Mouse (Mus musculus): ENCODE data around the gene Olfr552. TPM values are rescaled to one million over a fixed set of nuclear protein-coding genes. Genes with fewer than 3 reads are reported as not detected.
"Not testable (repeated sequence)": the region's sequence is repeated elsewhere in the genome, so short reads cannot be mapped to it uniquely, and the experiment has no call there.

Olfr552 gene
- under 1 TPM; 0.08 to 0.15 TPM for total RNA-seq (2021)
- long read RNA-seq, experiment 1 = 0 reads
- long read RNA-seq, experiment 2 = 0 reads

DNA sequence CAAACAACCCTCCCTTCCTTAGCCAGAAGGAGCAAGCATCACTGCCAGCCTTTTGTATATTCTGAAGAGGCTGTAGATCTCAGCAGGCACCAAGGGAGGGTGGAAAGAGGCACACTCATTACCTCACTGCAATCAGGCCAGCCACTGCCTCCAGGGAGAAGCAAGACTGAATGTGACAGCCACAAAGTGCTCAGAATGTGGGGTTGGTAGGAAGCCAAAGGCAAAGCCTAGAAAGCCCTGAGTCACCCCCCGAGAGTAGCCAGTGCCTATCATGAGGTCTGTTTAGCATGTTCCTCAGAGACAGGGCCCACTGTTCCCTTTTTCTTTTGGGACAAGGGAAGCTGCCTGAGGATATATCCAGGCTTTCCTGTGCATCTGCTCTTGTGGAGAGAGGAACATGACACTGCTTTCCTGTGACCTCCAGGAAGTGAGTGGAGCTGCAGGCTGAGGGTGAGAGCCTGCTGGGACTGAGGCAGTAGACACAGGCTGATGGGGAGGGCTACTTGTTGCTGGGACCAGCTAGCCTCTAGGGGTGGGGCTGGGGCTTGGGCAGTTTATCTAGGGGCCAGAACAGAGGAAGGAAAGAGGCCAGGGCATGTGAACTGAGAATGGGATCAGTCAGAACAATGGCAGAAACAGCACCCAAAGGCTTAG lies at the start of gene Olfr552:
TSS of gene Olfr552 (plus strand) at position 393 of the 654 bp plus-strand sequence.
- intact Hi-C loops (cut with DNase I) = no loop called here
- no peak for DNase-seq (ENCODE audit: low spot score in 2 of 2)

GRCm38 (mm10) chr7:102549570-102549969 lies 48.0 kb upstream of the Olfr552 start, which contains the start of gene Olfr549:
Olfr549 (plus strand) TSS chr7:102549870.
- intact Hi-C loops (cut with DNase I) = no loop called here
- DNase-seq (ENCODE audit: low spot score in 2 of 2) = no peak

DNA sequence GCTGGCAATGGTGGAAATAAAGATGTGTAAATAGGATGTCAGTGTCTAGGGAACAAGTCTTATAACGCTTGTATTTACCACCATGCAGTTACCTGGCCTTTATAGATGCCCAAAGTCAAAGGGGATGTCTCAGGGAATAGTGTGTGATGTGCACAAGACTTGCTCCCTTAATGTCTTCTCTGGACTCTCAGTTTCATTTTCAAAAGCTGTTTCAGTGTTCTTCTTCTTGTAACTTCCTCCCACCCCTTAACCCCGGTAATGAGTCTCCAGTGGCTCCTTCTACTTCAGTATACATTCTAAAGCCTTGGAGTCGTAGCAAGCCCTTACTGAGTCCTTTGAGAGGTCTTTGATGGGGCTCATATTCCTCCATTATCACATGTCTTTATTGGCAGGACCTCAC lies 44.3 kb upstream of the Olfr552 start:
- no peak for DNase-seq (ENCODE audit: low spot score in 2 of 2)
- intact Hi-C loops (cut with DNase I) = no loop called here

- DNase-seq (ENCODE audit: low spot score in 2 of 2) = peak; percentile 31 to 47
- intact Hi-C loops (cut with DNase I) = loop anchor here (10.0 kb wide), 1 partner anchor 70 kb away; the partner anchor contains the start of gene Olfr554
These were observed 32.3 kb upstream of the Olfr552 start, which contains the start of gene Trim21 for GRCm38 (mm10) chr7:102564999-102565997. Trim21 (minus strand) TSS chr7:102565486.

GRCm38 (mm10) chr7:102566219-102566618 lies 31.4 kb upstream of the Olfr552 start:
- intact Hi-C loops (cut with DNase I) = loop anchor here (10.0 kb wide), 1 partner anchor 69 kb away; the partner anchor contains the start of gene Olfr554
- no peak for DNase-seq (ENCODE audit: low spot score in 2 of 2)

GRCm38 (mm10) chr7:102571142-102571541 lies 26.4 kb upstream of the Olfr552 start, which contains the start of gene Olfr550:
Olfr550 (plus strand) TSS chr7:102571442.
- intact Hi-C loops (cut with DNase I) = no loop called here
- DNase-seq (ENCODE audit: low spot score in 2 of 2) = peak in 1 of 2 experiments; percentile 5

DNA sequence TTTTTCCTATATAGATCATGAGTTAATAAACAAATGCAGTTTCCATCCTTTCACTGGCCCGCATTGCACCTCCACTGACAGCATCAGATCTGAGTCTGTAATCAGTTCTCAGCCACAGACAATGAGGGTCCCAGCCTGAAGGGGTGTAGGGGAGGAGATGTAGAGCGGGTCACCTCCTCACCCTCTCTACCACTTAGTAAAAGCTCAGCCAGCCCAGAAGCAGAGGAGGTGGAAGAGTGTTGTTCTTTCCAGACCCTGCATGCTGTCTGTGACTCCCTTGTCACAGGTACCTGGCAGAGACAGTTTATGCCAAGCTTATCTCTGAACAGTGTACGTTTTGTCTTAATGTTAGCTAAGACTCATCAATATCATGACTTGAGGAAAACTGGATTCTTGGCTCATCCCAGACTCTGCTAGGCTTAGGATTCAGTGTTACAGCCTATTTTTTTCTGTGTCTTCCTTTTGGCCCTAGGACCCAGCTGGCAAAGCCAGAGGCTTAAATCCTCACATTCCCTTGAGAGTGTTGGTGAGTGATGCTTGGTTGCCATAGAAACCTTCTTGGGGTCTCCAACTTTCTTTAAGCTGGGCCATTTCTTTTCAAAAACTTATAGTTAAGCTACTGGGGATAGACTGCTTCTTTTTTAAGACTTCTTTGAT lies 24.3 kb upstream of the Olfr552 start:
- no peak for DNase-seq (ENCODE audit: low spot score in 2 of 2)
- intact Hi-C loops (cut with DNase I) = no loop called here

GRCm38 (mm10) chr7:102575998-102576397 lies 21.6 kb upstream of the Olfr552 start:
- no peak for DNase-seq (ENCODE audit: low spot score in 2 of 2)
- intact Hi-C loops (cut with DNase I) = no loop called here

GRCm38 (mm10) chr7:102591786-102592185 lies 5.8 kb upstream of the Olfr552 start, which contains the start of gene Olfr551:
Olfr551 (minus strand) TSS chr7:102591886.
- intact Hi-C loops (cut with DNase I) = no loop called here
- DNase-seq (ENCODE audit: low spot score in 2 of 2) = no peak

DNA sequence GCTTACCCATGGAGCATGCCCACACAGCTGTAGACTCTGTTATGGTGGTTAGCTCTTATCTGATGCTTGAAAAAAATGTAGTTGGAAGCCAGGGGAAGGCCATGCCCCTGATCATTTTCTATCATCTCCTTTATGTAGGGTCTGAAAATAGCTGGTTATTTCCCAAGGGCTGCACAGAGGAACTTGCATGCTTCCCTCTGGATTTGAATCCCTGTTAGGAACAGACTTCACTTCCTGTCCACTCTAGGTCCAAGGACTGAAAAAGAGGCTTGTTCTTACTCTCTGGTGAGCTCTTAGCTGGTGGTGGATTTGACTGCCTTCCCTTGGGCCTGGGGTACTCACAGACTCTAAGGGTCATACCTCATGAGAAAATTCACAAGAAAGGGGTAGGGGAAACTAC lies 20.5 kb downstream of the Olfr552 start, which contains the start of gene Olfr553:
TSS of gene Olfr553 (minus strand) at position 101 of the 400 bp plus-strand sequence.
- intact Hi-C loops (cut with DNase I) = no loop called here
- DNase-seq (ENCODE audit: low spot score in 2 of 2) = no peak

DNA sequence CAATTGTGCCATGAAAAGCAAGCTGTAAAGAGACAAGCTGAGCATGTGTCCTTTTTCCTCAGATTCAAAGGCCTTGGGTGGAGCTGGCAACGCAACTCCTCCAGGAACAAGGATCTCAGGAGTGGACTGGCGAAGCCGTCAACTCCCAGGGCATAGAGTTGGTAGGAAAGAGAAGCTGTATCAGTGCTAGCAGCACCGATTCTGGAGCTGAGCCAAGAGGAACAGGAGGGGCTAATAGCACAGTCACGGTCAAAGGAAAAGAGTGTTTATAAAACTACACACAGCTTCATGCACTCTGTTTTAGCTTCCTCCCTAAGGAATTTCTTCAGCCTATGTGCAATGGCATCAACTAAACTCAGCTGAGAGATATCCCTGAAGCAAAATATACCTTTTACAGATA lies 22.0 kb downstream of the Olfr552 start:
- DNase-seq (ENCODE audit: low spot score in 2 of 2) = no peak

DNA sequence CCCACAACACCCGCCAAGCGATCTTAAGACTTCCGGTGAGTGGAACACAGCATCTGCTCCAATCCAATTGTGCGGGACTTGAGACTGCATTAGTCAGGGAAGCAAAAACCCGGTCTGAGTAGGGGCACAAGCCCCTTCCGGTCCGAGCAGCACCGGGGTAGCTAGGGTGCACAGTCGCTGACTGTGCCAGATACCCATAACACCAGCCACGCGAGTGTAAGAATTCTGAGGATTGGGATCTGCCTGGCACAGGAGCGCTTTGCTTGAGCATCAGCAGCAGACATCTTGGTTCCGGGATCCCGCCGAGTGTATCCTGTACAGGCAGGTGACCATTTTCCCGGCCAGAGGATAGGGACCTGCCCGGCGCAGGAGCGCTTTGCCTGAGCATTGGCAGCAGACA lies 22.8 kb downstream of the Olfr552 start:
- DNase-seq (ENCODE audit: low spot score in 2 of 2); intact Hi-C loops (cut with DNase I): not testable (repeated sequence)

More for the DNA sequence above, 22.0 kb downstream of the Olfr552 start:
- intact Hi-C loops (cut with DNase I) = no loop called here

- intact Hi-C loops (cut with DNase I) = loop anchor here (2.0 to 10.0 kb wide), 2 partner anchors 72 to 124 kb away; partner anchors contain the start of gene Trim21
These were observed 39.1 kb downstream of the Olfr552 start for GRCm38 (mm10) chr7:102636665-102637064.

GRCm38 (mm10) chr7:102638132-102638531 lies 40.6 kb downstream of the Olfr552 start, which contains the start of gene Olfr554:
Olfr554 (plus strand) TSS chr7:102638432.
- intact Hi-C loops (cut with DNase I) = loop anchor here (10.0 kb wide), 1 partner anchor 73 kb away; the partner anchor contains the start of gene Trim21
- DNase-seq (ENCODE audit: low spot score in 2 of 2) = no peak

More at GRCm38 (mm10) chr7:102636665-102637064, 39.1 kb downstream of the Olfr552 start:
- DNase-seq (ENCODE audit: low spot score in 2 of 2) = peak; percentile 9 to 27

DNA sequence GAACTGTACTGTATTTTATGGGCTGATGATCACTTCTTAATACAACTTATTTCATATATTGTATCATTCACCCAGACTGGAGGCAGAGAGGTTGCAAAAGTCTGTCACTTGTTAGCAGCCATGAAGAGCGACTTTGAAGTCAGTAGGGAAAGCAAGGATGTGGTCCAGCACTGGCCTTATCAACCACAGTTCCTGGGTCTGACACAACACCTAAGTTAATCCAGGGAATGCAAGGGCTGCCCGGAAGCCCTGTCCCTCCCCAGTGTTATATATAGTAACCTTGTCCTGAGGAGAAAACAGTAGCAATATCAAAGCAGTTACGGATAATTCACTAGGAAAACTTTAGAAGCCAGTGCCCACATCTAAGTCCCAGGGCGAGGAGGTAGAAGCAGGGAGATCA lies 47.4 kb downstream of the Olfr552 start:
- DNase-seq (ENCODE audit: low spot score in 2 of 2); intact Hi-C loops (cut with DNase I): not testable (repeated sequence)
